Mouse (Mus musculus): ENCODE results near the gene Lilra6.
"Not testable (repeated sequence)": the region's sequence is repeated elsewhere in the genome, so short reads cannot be mapped to it uniquely, and the experiment has no call there.

The Lilra6 gene

GRCm38 (mm10) chr7:3915387-3915786 is at the start of gene Lilra6:
Lilra6 (minus strand) TSS chr7:3915503.
- not testable (repeated sequence) for DNase-seq (ENCODE audit: low spot score)

DNA sequence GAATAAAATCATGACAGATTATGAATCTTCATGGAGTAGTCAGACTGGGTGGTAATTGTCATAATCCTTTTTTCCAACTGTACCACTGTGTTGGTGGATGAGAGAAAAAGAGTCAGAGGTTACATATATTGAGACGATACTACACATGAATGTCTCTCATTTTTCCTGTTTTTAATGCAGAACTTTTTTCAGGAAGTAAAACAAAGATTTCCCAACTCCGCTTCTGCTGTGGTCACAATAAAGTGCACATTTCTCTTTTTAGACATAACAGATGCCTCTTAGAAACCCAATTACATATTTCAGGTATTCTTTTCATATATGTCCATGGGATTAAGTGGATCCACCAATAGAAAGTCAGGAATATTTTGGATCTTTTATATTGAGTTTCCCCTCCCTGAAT is 46.7 kb upstream of the Lilra6 start:
- no peak for DNase-seq (ENCODE audit: low spot score)

- DNase-seq (ENCODE audit: low spot score) = no peak
Measured at GRCm38 (mm10) chr7:3957387-3957786, 42.1 kb upstream of the Lilra6 start.

- DNase-seq (ENCODE audit: low spot score) = no peak
Measured at GRCm38 (mm10) chr7:3949159-3949558, 33.9 kb upstream of the Lilra6 start.

GRCm38 (mm10) chr7:3948223-3948622 is 32.9 kb upstream of the Lilra6 start:
- DNase-seq (ENCODE audit: low spot score) = no peak

DNA sequence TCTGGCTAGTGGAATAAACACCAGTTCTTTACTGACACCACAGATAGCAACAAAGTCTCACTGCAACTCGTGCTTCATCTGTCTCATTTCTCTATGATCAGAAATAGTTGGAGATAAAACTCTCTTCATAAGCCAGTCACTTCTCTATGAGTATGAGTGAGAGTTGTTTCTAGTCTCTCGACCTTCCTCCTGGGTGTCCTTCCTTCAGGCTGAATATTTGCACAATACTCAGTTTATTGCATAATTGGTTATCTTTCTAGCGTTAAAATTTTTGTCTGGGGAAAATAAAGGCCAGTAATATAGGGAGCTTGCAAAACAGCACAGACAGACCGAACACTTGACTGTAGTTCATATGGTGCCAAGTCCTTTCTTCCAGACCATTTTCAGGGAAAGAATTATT is 30.8 kb upstream of the Lilra6 start:
- DNase-seq (ENCODE audit: low spot score) = no peak

- no peak for DNase-seq (ENCODE audit: low spot score)
Measured at GRCm38 (mm10) chr7:3940915-3941314, 25.6 kb upstream of the Lilra6 start.

DNA sequence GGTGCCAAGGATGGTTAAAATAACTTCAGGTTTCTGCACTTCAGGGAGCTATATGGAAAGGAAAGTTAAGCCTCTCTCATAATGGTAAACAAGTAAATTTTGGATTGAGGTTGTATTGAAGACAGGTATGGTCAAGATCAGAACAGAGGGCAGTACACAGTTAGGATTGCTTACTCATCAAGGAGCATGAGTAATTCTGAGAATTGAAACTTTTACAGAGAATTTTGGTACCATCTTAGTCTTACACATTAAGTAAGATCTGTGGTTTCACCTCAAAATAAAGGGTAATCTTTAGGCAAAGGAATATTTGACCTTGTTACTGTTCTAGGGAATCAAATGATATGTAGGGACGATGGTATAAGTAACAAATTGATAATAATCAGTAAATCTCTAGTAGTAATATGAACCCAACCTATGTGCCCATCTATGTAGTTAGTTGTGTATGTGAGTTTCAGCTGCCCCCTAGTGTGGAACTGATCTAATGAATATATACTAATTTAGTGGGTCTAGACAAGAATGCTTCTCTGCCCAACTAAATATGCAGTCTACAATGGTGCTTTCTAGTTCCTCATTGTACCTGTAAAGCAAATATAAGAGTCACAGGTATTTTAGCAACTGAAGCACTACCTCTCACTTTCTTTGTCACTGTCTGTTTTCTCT is 24.7 kb upstream of the Lilra6 start:
- DNase-seq (ENCODE audit: low spot score) = no peak

DNA sequence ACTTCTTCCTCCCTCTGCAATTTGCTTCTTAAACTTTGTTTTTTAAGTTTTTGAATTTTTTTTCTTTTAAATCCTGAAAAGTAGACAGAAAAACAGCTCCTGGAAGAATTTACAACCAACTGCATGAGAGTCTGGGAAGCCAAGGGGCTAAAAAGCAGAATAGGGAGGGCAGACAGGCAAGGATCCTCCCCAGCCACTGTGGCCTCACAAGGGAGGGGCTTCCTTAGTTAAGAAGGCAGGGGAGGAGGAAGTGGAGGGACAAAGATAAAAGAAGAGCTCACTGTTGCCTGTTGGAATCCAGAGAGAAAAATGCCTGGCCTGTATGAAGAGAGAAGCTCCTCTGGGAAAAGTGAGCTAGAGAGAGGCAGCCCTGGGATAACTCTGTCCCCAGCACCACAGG is 20.2 kb upstream of the Lilra6 start:
- DNase-seq (ENCODE audit: low spot score) = not testable (repeated sequence)

- no peak for DNase-seq (ENCODE audit: low spot score)
Measured at GRCm38 (mm10) chr7:3903704-3904103, 11.6 kb downstream of the Lilra6 start.

DNA sequence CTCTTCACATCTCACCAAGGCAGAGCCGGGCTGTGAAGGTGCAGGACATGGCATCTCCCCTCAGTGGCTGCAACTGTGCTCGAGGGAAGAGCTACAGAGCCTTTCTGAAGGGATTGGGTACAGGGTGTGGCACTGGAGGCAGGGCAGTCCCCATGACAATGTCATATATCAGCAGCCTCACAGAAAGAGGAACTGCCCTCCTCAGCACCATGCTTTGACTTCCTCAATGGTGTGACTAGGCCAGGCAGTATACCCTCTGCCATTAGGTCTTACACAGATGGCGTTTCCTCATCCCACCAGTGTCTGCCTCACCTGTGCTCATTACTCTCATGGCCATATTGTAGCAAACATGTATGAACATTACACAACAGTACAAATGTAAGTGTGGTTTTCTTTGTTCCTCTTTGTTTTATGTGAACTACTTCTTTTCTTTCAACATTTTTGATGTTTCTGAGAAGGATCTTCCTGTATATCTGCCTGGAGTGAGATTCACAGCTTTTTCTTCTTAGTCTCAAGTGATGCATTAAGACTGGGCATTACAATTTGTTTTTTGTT is 17.2 kb downstream of the Lilra6 start, which contains the start of gene Gm14548:
Gene Gm14548, minus strand, starts transcription at position 85 of the 555 bp plus-strand sequence.
- DNase-seq (ENCODE audit: low spot score) = not testable (repeated sequence)

- DNase-seq (ENCODE audit: low spot score) = not testable (repeated sequence)
Measured at GRCm38 (mm10) chr7:3875032-3875431, 40.3 kb downstream of the Lilra6 start.

Measured in urinary bladder, postnatal 10 days (tissue).